17 mouse cellular contexts compared by ENCODE assay signal in genomic region chr14:24142926-24143430, GRCm38 (mm10).
A peak's percentile ranks its signal among the peaks of the same experiment; 100 is the strongest.
DNase-seq lines count a peak whose midpoint lies in the region; ATAC-seq and TF ChIP-seq lines count a peak whose summit lies in the region.
"Had no signal": no experiment of that assay in that cellular context is flagged by ENCODE, and none has a peak within 500 bp of the region (broad histone marks: within the 10 kb centered on the region; RNA-seq: fewer than 3 reads in every experiment).

No protein-coding gene starts in this region.

- peaks cover 23% of the 10 kb centered on the region for H3K4me1 ChIP-seq in heart, embryonic 10.5 days
- peaks cover 5% of the 10 kb centered on the region; the same call in 1 of the 2 replicates for H3K4me1 ChIP-seq in testis, adult 2 months (ENCODE audit: control insufficient read depth, insufficient read depth, low read length)
- no peaks in the 10 kb centered on the region for H3K4me1 ChIP-seq in heart, postnatal 0 days (ENCODE audit: control insufficient read depth, insufficient read depth)
- peaks cover 47% of the 10 kb centered on the region for H3K4me1 ChIP-seq in liver, embryonic 16.5 days (ENCODE audit: control insufficient read depth, low read depth, low read length)
- H3K4me1 ChIP-seq in stomach, postnatal 0 days (replicated peaks; ENCODE audit: control insufficient read depth, insufficient read depth) = no peaks in the 10 kb centered on the region
- H3K4me1 ChIP-seq: intestine, embryonic 15.5 days had no signal

- H3K9me3 ChIP-seq in heart, embryonic 10.5 days = no peaks in the 10 kb centered on the region
- H3K9me3 ChIP-seq in heart, postnatal 0 days (replicated peaks; ENCODE audit: control insufficient read depth, low read length) = no peaks in the 10 kb centered on the region
- H3K9me3 ChIP-seq in liver, embryonic 16.5 days (replicated peaks; ENCODE audit: control insufficient read depth, low read length) = no peaks in the 10 kb centered on the region
- no peaks in the 10 kb centered on the region for H3K9me3 ChIP-seq in stomach, postnatal 0 days (ENCODE audit: control insufficient read depth, low read length)
- H3K9me3 ChIP-seq: forebrain, embryonic 13.5 days; hindbrain, embryonic 12.5 days; intestine, embryonic 15.5 days; midbrain, embryonic 15.5 days had no signal

- no peak overlapping the region for H3K9ac ChIP-seq in heart, postnatal 0 days (replicated peaks; ENCODE audit: low read depth, low read length)
- no peak overlapping the region for H3K9ac ChIP-seq in liver, embryonic 16.5 days (ENCODE audit: low read depth, low read length)
- no peak overlapping the region for H3K9ac ChIP-seq in stomach, postnatal 0 days (ENCODE audit: low read length)
- H3K9ac ChIP-seq: forebrain, embryonic 13.5 days; hindbrain, embryonic 12.5 days; intestine, embryonic 15.5 days; midbrain, embryonic 15.5 days had no signal

- no peak for TF ChIP-seq CTCF in testis, adult 2 months (IDR thresholded peaks at IDR 0.05; ENCODE audit: control insufficient read depth, insufficient read depth, insufficient replicate concordance, low read depth, low read length)
- no peak for TF ChIP-seq CTCF in heart, postnatal 0 days (IDR thresholded peaks at IDR 0.05; ENCODE audit: low read depth)
- no peak for TF ChIP-seq CTCF in stomach, postnatal 0 days (IDR thresholded peaks at IDR 0.05; ENCODE audit: low read depth)

- no peaks in the 10 kb centered on the region for H3K27me3 ChIP-seq in heart, embryonic 10.5 days (ENCODE audit: insufficient read depth, poor library complexity, severe bottlenecking)
- no peaks in the 10 kb centered on the region for H3K27me3 ChIP-seq in testis, adult 2 months (ENCODE audit: control insufficient read depth, insufficient read depth, low read length)
- H3K27me3 ChIP-seq in heart, postnatal 0 days (ENCODE audit: control insufficient read depth, insufficient read depth, low read length) = no peaks in the 10 kb centered on the region
- H3K27me3 ChIP-seq in liver, embryonic 16.5 days (ENCODE audit: control insufficient read depth, insufficient read depth, low read depth, low read length) = no peaks in the 10 kb centered on the region
- no peaks in the 10 kb centered on the region for H3K27me3 ChIP-seq in stomach, postnatal 0 days (ENCODE audit: control insufficient read depth, insufficient read depth, low read length)
- H3K27me3 ChIP-seq: forebrain, embryonic 13.5 days; hindbrain, embryonic 12.5 days; intestine, embryonic 15.5 days; midbrain, embryonic 15.5 days had no signal

- no peak for DNase-seq in heart, embryonic 10.5 days (ENCODE audit: low spot score)
- no peak for DNase-seq in heart, postnatal 36 days
- no peak for DNase-seq in testis, postnatal 10 days (ENCODE audit: low spot score)
- DNase-seq in heart, postnatal 0 days (ENCODE audit: low spot score) = no peak
- DNase-seq in stomach, postnatal 0 days (ENCODE audit: low spot score) = no peak
- no peak for DNase-seq in adrenal gland, postnatal 14 days
- DNase-seq: cerebellum, adult 9-10 months; kidney, postnatal 10 days; lung, adult 2 months; right cerebral cortex, postnatal 14 days; thymus, adult 18-20 months had no signal

- no peak overlapping the region for H3K4me3 ChIP-seq in heart, embryonic 10.5 days
- H3K4me3 ChIP-seq in testis, adult 2 months (ENCODE audit: control insufficient read depth, low read depth, low read length) = peak overlapping the region; percentile 33
- no peak overlapping the region for H3K4me3 ChIP-seq in heart, postnatal 0 days (ENCODE audit: low read depth, low read length)
- no peak overlapping the region for H3K4me3 ChIP-seq in liver, embryonic 16.5 days (ENCODE audit: low read depth, low read length)
- H3K4me3 ChIP-seq in stomach, postnatal 0 days (ENCODE audit: low read depth, low read length) = no peak overlapping the region
- H3K4me3 ChIP-seq: forebrain, embryonic 13.5 days; hindbrain, embryonic 12.5 days; intestine, embryonic 15.5 days; midbrain, embryonic 15.5 days had no signal

- TF ChIP-seq POLR2A in testis, adult 2 months (IDR thresholded peaks at IDR 0.05; ENCODE audit: control insufficient read depth, low read depth, low read length) = no peak

- H3K36me3 ChIP-seq in heart, embryonic 10.5 days = peaks cover 85% of the 10 kb centered on the region
- no peaks in the 10 kb centered on the region for H3K36me3 ChIP-seq in testis, adult 2 months (ENCODE audit: control insufficient read depth, insufficient read depth, low read length)
- peaks cover 60% of the 10 kb centered on the region for H3K36me3 ChIP-seq in heart, postnatal 0 days (replicated peaks; ENCODE audit: control insufficient read depth, insufficient read depth, low read length)
- H3K36me3 ChIP-seq in liver, embryonic 16.5 days (ENCODE audit: control insufficient read depth, insufficient read depth) = no peaks in the 10 kb centered on the region
- H3K36me3 ChIP-seq in stomach, postnatal 0 days (ENCODE audit: control insufficient read depth, insufficient read depth, low read length) = peaks cover 27% of the 10 kb centered on the region

- 0 out of 2 replicates have a peak, but pooled peaks have one; percentile 21 for ATAC-seq in heart, postnatal 0 days (ENCODE audit: insufficient read depth, low read depth)
- ATAC-seq in liver, embryonic 16.5 days (ENCODE audit: low read depth) = peak; percentile 83
- no peak for ATAC-seq in stomach, postnatal 0 days (ENCODE audit: low FRiP score, low TSS enrichment)
- ATAC-seq: forebrain, embryonic 13.5 days; intestine, embryonic 15.5 days; midbrain, embryonic 15.5 days had no signal

- WGBS in heart, embryonic 10.5 days = 80% methylated on average over 3 of the region's 3 CpGs
- WGBS in heart, postnatal 0 days = 68% methylated on average over 3 of the region's 3 CpGs
- WGBS in liver, embryonic 16.5 days (ENCODE audit: insufficient replicate concordance) = 47% methylated on average over 3 of the region's 3 CpGs
- WGBS in stomach, postnatal 0 days = 82% methylated on average over 3 of the region's 3 CpGs

- no peak for TF ChIP-seq EP300 in heart, postnatal 0 days (IDR thresholded peaks at IDR 0.05; ENCODE audit: low read depth)
- no peak for TF ChIP-seq EP300 in stomach, postnatal 0 days (optimal IDR thresholded peaks at IDR 0.05)

- no peak overlapping the region for H3K4me2 ChIP-seq in heart, postnatal 0 days (ENCODE audit: low read depth, low read length)
- peak overlapping the region; percentile 32 for H3K4me2 ChIP-seq in liver, embryonic 16.5 days (ENCODE audit: low read depth, low read length)
- no peak overlapping the region for H3K4me2 ChIP-seq in stomach, postnatal 0 days (replicated peaks; ENCODE audit: low read depth)
- H3K4me2 ChIP-seq: forebrain, embryonic 13.5 days; hindbrain, embryonic 12.5 days; intestine, embryonic 15.5 days; midbrain, embryonic 15.5 days had no signal

- H3K27ac ChIP-seq in heart, embryonic 10.5 days = peak overlapping the region; percentile 47; the same call in 1 of the 2 replicates
- no peak overlapping the region for H3K27ac ChIP-seq in testis, adult 2 months (ENCODE audit: control insufficient read depth, insufficient read depth, low read depth, low read length)
- no peak overlapping the region for H3K27ac ChIP-seq in heart, postnatal 0 days (ENCODE audit: low read depth)
- H3K27ac ChIP-seq in liver, embryonic 16.5 days (ENCODE audit: low read length) = peak overlapping the region; percentile 58
- no peak overlapping the region for H3K27ac ChIP-seq in stomach, postnatal 0 days (replicated peaks)
- H3K27ac ChIP-seq: forebrain, embryonic 13.5 days; hindbrain, embryonic 12.5 days; intestine, embryonic 15.5 days had no signal

- intact Hi-C loops in heart, postnatal 36 days (cut with DNase I) = no loop called here

Comparison
In these comparisons a context has a peak if more than half of its experiments do, and no peak if none do; other contexts are left out.
1. H3K27ac ChIP-seq: peak in heart, embryonic 10.5 days (single experiment) and liver, embryonic 16.5 days (single experiment); none in testis, adult 2 months (single experiment), heart, postnatal 0 days (single experiment) and stomach, postnatal 0 days (single experiment).